Mouse (Mus musculus): ENCODE results near the gene Ccdc43. TPM values are rescaled to one million over a fixed set of nuclear protein-coding genes. Genes with fewer than 3 reads are reported as not detected.

The Ccdc43 gene
- 2.6 and 4.1 TPM in 2 replicates for polyA plus RNA-seq (2012; ENCODE audit: low replicate concordance)

GRCm38 (mm10) chr11:102697338-102698017 lies at the start of gene Ccdc43:
Ccdc43 (minus strand) TSS chr11:102697782.

GRCm38 (mm10) chr11:102663416-102663815 lies 34.2 kb downstream of the Ccdc43 start, which contains the start of gene Meioc:
Meioc (plus strand) TSS chr11:102663716.

Other genes with a start within 250 kb of the Ccdc43 start
- gene Itga2b, start 227.7 kb downstream of the Ccdc43 start, polyA plus RNA-seq (2012; ENCODE audit: low replicate concordance) = 31.4 and 33.3 TPM in 2 replicates
- gene Gpatch8, start 141.4 kb downstream of the Ccdc43 start, polyA plus RNA-seq (2012; ENCODE audit: low replicate concordance) = 11.2 and 32.6 TPM in 2 replicates
- not detected in 2 replicates for gene Gm11627, start 118.3 kb downstream of the Ccdc43 start, polyA plus RNA-seq (2012; ENCODE audit: low replicate concordance)
- gene Fzd2, start 93.4 kb downstream of the Ccdc43 start, polyA plus RNA-seq (2012; ENCODE audit: low replicate concordance) = 0.09 and 0.49 TPM in 2 replicates
- not detected in 2 replicates for gene Meioc, start 34.1 kb downstream of the Ccdc43 start, polyA plus RNA-seq (2012; ENCODE audit: low replicate concordance)
- gene Adam11, start 63.7 kb upstream of the Ccdc43 start, polyA plus RNA-seq (2012; ENCODE audit: low replicate concordance) = 1.3 and 1.6 TPM in 2 replicates
- gene Gjc1, start 121.9 kb upstream of the Ccdc43 start, polyA plus RNA-seq (2012; ENCODE audit: low replicate concordance) = 0.20 TPM in 1 of 2 replicates, not detected in the other
- not detected in 2 replicates for gene Higd1b, start 138.1 kb upstream of the Ccdc43 start, polyA plus RNA-seq (2012; ENCODE audit: low replicate concordance)
- gene Eftud2, start 183.2 kb upstream of the Ccdc43 start, polyA plus RNA-seq (2012; ENCODE audit: low replicate concordance) = 122 and 194 TPM in 2 replicates
- not detected in 2 replicates for gene Ccdc103, start 183.4 kb upstream of the Ccdc43 start, polyA plus RNA-seq (2012; ENCODE audit: low replicate concordance)
- not detected in 2 replicates for gene Fam187a, start 187.4 kb upstream of the Ccdc43 start, polyA plus RNA-seq (2012; ENCODE audit: low replicate concordance)
- gene Gfap, start 203.1 kb upstream of the Ccdc43 start, polyA plus RNA-seq (2012; ENCODE audit: low replicate concordance) = 1.0 and 1.1 TPM in 2 replicates
- 27.7 and 63.8 TPM in 2 replicates for gene Kif18b, start 227.3 kb upstream of the Ccdc43 start, polyA plus RNA-seq (2012; ENCODE audit: low replicate concordance)
- 0.11 TPM in 1 of 2 replicates, not detected in the other for gene C1ql1, start 248.9 kb upstream of the Ccdc43 start, polyA plus RNA-seq (2012; ENCODE audit: low replicate concordance)